In genomic region chr6:45544319-45544875, GRCm38 (mm10) we compare ENCODE assay signal across 13 mouse cellular contexts.
A peak's percentile ranks its signal among the peaks of the same experiment; 100 is the strongest.
DNase-seq lines count a peak whose midpoint lies in the region; ATAC-seq lines count a peak whose summit lies in the region.
"Had no signal": no experiment of that assay in that cellular context is flagged by ENCODE, and none has a peak within 500 bp of the region (broad histone marks: within the 10 kb centered on the region; RNA-seq: fewer than 3 reads in every experiment).

No protein-coding gene starts in this region.

- DNase-seq in forebrain, embryonic 11.5 days (ENCODE audit: low spot score) = no peak
- DNase-seq in embryo, embryonic 10.5 days (ENCODE audit: low spot score) = peak; percentile 36
- DNase-seq in mesoderm, embryonic 11.5 days (ENCODE audit: low read depth, low spot score) = peak; percentile 70
- no peak for DNase-seq in liver, embryonic 11.5 days (ENCODE audit: low spot score)
- no peak for DNase-seq in adipocyte (ENCODE audit: low spot score)
- no peak for DNase-seq in heart, adult 8-10 months (ENCODE audit: low spot score)
- DNase-seq: heart, adult 18-20 months; lung, postnatal 14 days; thymus, adult 2 months had no signal

- H3K27me3 ChIP-seq in forebrain, embryonic 12.5 days = no peaks in the 10 kb centered on the region
- H3K27me3 ChIP-seq in forebrain, embryonic 11.5 days (ENCODE audit: control insufficient read depth, insufficient read depth, low read length) = no peaks in the 10 kb centered on the region
- no peaks in the 10 kb centered on the region for H3K27me3 ChIP-seq in neural tube, embryonic 15.5 days (replicated peaks)
- no peaks in the 10 kb centered on the region for H3K27me3 ChIP-seq in liver, embryonic 11.5 days (replicated peaks; ENCODE audit: control insufficient read depth, insufficient read depth, low read length)
- H3K27me3 ChIP-seq: limb, embryonic 15.5 days had no signal

- H3K9me3 ChIP-seq in forebrain, embryonic 12.5 days = no peaks in the 10 kb centered on the region
- H3K9me3 ChIP-seq in forebrain, embryonic 11.5 days (ENCODE audit: control insufficient read depth, low read length) = no peaks in the 10 kb centered on the region
- H3K9me3 ChIP-seq in neural tube, embryonic 15.5 days (replicated peaks) = no peaks in the 10 kb centered on the region
- H3K9me3 ChIP-seq in liver, embryonic 11.5 days (ENCODE audit: control insufficient read depth, low read length) = no peaks in the 10 kb centered on the region
- H3K9me3 ChIP-seq: limb, embryonic 15.5 days had no signal

- no peaks in the 10 kb centered on the region; the same call in 1 of the 2 replicates for H3K4me1 ChIP-seq in forebrain, embryonic 12.5 days
- no peaks in the 10 kb centered on the region for H3K4me1 ChIP-seq in forebrain, embryonic 11.5 days (replicated peaks; ENCODE audit: control insufficient read depth, insufficient read depth, low read length)
- peaks cover 9% of the 10 kb centered on the region; the same call in 1 of the 2 replicates for H3K4me1 ChIP-seq in neural tube, embryonic 15.5 days
- no peaks in the 10 kb centered on the region for H3K4me1 ChIP-seq in liver, embryonic 11.5 days (replicated peaks; ENCODE audit: control insufficient read depth, insufficient read depth, low read length)
- H3K4me1 ChIP-seq: limb, embryonic 15.5 days had no signal

- no peaks in the 10 kb centered on the region for H3K36me3 ChIP-seq in forebrain, embryonic 12.5 days (replicated peaks)
- H3K36me3 ChIP-seq in forebrain, embryonic 11.5 days (ENCODE audit: control insufficient read depth, insufficient read depth, low read length) = no peaks in the 10 kb centered on the region
- H3K36me3 ChIP-seq in neural tube, embryonic 15.5 days = no peaks in the 10 kb centered on the region
- H3K36me3 ChIP-seq in liver, embryonic 11.5 days (ENCODE audit: control insufficient read depth, insufficient read depth, low read length) = no peaks in the 10 kb centered on the region
- H3K36me3 ChIP-seq: limb, embryonic 15.5 days had no signal

- H3K4me3 ChIP-seq in forebrain, embryonic 12.5 days (replicated peaks) = no peak overlapping the region
- H3K4me3 ChIP-seq in forebrain, embryonic 11.5 days (ENCODE audit: low read depth, low read length) = no peak overlapping the region
- no peak overlapping the region for H3K4me3 ChIP-seq in neural tube, embryonic 15.5 days (replicated peaks)
- H3K4me3 ChIP-seq in liver, embryonic 11.5 days (ENCODE audit: low read depth, low read length) = no peak overlapping the region
- H3K4me3 ChIP-seq: limb, embryonic 15.5 days had no signal

- no peak overlapping the region for H3K4me2 ChIP-seq in forebrain, embryonic 12.5 days
- no peak overlapping the region for H3K4me2 ChIP-seq in forebrain, embryonic 11.5 days (ENCODE audit: low read depth, low read length, severe bottlenecking)
- peak overlapping the region; percentile 15; the same call in 1 of the 2 replicates for H3K4me2 ChIP-seq in neural tube, embryonic 15.5 days
- H3K4me2 ChIP-seq in liver, embryonic 11.5 days = no peak overlapping the region
- H3K4me2 ChIP-seq: limb, embryonic 15.5 days had no signal

- 53% methylated on average over 7 of the region's 7 CpGs for WGBS in forebrain, embryonic 12.5 days
- 66% methylated on average over 7 of the region's 7 CpGs for WGBS in forebrain, embryonic 11.5 days
- WGBS in neural tube, embryonic 15.5 days = 8% methylated on average over 7 of the region's 7 CpGs
- WGBS in liver, embryonic 11.5 days = 63% methylated on average over 7 of the region's 7 CpGs

- no peak overlapping the region for H3K27ac ChIP-seq in forebrain, embryonic 12.5 days
- H3K27ac ChIP-seq in forebrain, embryonic 11.5 days (ENCODE audit: low read depth, low read length) = no peak overlapping the region
- 0 out of 2 replicates have a peak overlapping the region, but pooled peaks have one; percentile 0 for H3K27ac ChIP-seq in neural tube, embryonic 15.5 days (replicated peaks)
- no peak overlapping the region for H3K27ac ChIP-seq in liver, embryonic 11.5 days (ENCODE audit: low read depth, low read length)
- H3K27ac ChIP-seq: limb, embryonic 15.5 days had no signal

- ATAC-seq in forebrain, embryonic 12.5 days (ENCODE audit: low FRiP score) = peak; percentile 82
- no peak for ATAC-seq in forebrain, embryonic 11.5 days (replicated peaks; ENCODE audit: low FRiP score)
- peak; percentile 70 for ATAC-seq in neural tube, embryonic 15.5 days (ENCODE audit: low FRiP score)
- no peak for ATAC-seq in liver, embryonic 11.5 days (replicated peaks; ENCODE audit: low FRiP score)
- ATAC-seq: activated CD4-positive, CD25-positive, alpha-beta regulatory T cell, adult 4 months had no signal

- H3K9ac ChIP-seq in forebrain, embryonic 12.5 days = no peak overlapping the region
- no peak overlapping the region for H3K9ac ChIP-seq in forebrain, embryonic 11.5 days (ENCODE audit: low read length)
- H3K9ac ChIP-seq in neural tube, embryonic 15.5 days (replicated peaks) = no peak overlapping the region
- H3K9ac ChIP-seq in liver, embryonic 11.5 days (ENCODE audit: low read depth, low read length) = no peak overlapping the region
- H3K9ac ChIP-seq: limb, embryonic 15.5 days had no signal

Comparison
In these comparisons a context has a peak if more than half of its experiments do, and no peak if none do; other contexts are left out.
1. ATAC-seq: peak in forebrain, embryonic 12.5 days (single experiment) and neural tube, embryonic 15.5 days (single experiment); none in forebrain, embryonic 11.5 days (single experiment) and liver, embryonic 11.5 days (single experiment).
2. DNase-seq: peak in embryo, embryonic 10.5 days (single experiment) and mesoderm, embryonic 11.5 days (single experiment); none in forebrain, embryonic 11.5 days (single experiment), liver, embryonic 11.5 days (single experiment), adipocyte (single experiment) and heart, adult 8-10 months (single experiment).